ENCODE assay signal across 10 mouse cellular contexts in the genomic region with DNA sequence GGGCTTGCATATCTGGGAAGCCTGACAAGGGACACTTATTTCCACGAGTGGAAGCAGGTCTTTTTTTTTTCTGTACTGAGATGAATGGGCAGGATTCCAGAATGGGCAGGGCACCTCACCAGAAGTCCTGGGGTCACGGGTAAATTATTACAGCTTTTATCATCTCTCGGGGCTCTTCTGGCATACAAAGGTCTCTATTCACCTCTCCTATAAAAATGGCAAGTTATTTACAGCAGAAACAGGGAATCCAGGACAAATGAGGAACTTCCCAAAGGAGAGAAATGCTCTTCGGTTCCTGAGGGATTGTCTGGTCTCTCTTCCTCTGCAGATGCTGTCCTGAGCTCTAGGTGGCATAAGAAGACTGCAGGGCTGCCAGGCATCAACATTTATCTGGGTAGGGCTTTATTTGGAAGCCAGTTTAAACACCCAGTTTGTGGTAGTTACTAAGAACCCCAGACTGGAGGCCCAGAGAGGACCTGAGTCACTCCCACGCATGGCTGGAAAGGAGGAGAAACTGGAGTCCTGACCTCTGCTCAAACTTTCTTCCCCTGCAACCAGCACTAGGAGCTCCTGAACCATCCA. TPM values are rescaled to one million over a fixed set of nuclear protein-coding genes. Genes with fewer than 3 reads are reported as not detected.
A peak's percentile ranks its signal among the peaks of the same experiment; 100 is the strongest.
DNase-seq lines count a peak whose midpoint lies in the region; ATAC-seq and TF ChIP-seq lines count a peak whose summit lies in the region.
"Had no signal": no experiment of that assay in that cellular context is flagged by ENCODE, and none has a peak within 500 bp of the region (broad histone marks: within the 10 kb centered on the region; RNA-seq: fewer than 3 reads in every experiment).

No protein-coding gene starts in this region.

- H3K27me3 ChIP-seq in hindbrain, postnatal 0 days (ENCODE audit: insufficient read depth, low read length) = no peaks in the 10 kb centered on the region
- no peaks in the 10 kb centered on the region for H3K27me3 ChIP-seq in hindbrain, embryonic 11.5 days (ENCODE audit: control insufficient read depth, insufficient read depth, low read length)
- H3K27me3 ChIP-seq in neural tube, embryonic 15.5 days (replicated peaks) = no peaks in the 10 kb centered on the region

- H3K4me1 ChIP-seq in hindbrain, postnatal 0 days (ENCODE audit: insufficient read depth, low read length) = no peaks in the 10 kb centered on the region
- no peaks in the 10 kb centered on the region for H3K4me1 ChIP-seq in hindbrain, embryonic 11.5 days (replicated peaks; ENCODE audit: control insufficient read depth, insufficient read depth, low read length)
- no peaks in the 10 kb centered on the region for H3K4me1 ChIP-seq in neural tube, embryonic 15.5 days

- ATAC-seq in hindbrain, postnatal 0 days = no peak
- ATAC-seq in hindbrain, embryonic 11.5 days (ENCODE audit: low FRiP score) = no peak
- ATAC-seq in common myeloid progenitor, adult 5-6 weeks (replicated peaks; ENCODE audit: low read depth, poor library complexity, severe bottlenecking) = peak; percentile 64
- ATAC-seq in neural tube, embryonic 15.5 days (ENCODE audit: low FRiP score) = no peak
- no peak for ATAC-seq in megakaryocyte-erythroid progenitor cell, adult 5-6 weeks (replicated peaks; ENCODE audit: low FRiP score, low TSS enrichment, poor library complexity, severe bottlenecking)

- no peak for DNase-seq in hindbrain, postnatal 0 days (ENCODE audit: low spot score)
- no peak for DNase-seq in hindbrain, embryonic 11.5 days (ENCODE audit: low spot score)
- peak; percentile 16 for DNase-seq in A20 (ENCODE audit: low read depth, low spot score)
- peak; percentile 64 to 70 for DNase-seq in kidney, postnatal 36 days
- no peak for DNase-seq in heart, adult 11 months

- peak; percentile 38 for TF ChIP-seq CTCF in hindbrain, postnatal 0 days (IDR thresholded peaks at IDR 0.05; ENCODE audit: low read depth)

- no peaks in the 10 kb centered on the region for H3K9me3 ChIP-seq in hindbrain, postnatal 0 days (ENCODE audit: low read length)
- no peaks in the 10 kb centered on the region for H3K9me3 ChIP-seq in hindbrain, embryonic 11.5 days (ENCODE audit: control insufficient read depth, low read length)
- H3K9me3 ChIP-seq in neural tube, embryonic 15.5 days (replicated peaks) = no peaks in the 10 kb centered on the region
- H3K9me3 ChIP-seq: embryonic facial prominence, embryonic 10.5 days had no signal

- H3K4me2 ChIP-seq in hindbrain, postnatal 0 days (ENCODE audit: low read depth, low read length) = no peak overlapping the region
- no peak overlapping the region for H3K4me2 ChIP-seq in hindbrain, embryonic 11.5 days (replicated peaks; ENCODE audit: low read depth, low read length)
- no peak overlapping the region for H3K4me2 ChIP-seq in neural tube, embryonic 15.5 days

- no peak overlapping the region for H3K9ac ChIP-seq in hindbrain, postnatal 0 days (replicated peaks; ENCODE audit: low read length)
- H3K9ac ChIP-seq in hindbrain, embryonic 11.5 days (ENCODE audit: low read depth, low read length) = no peak overlapping the region
- no peak overlapping the region for H3K9ac ChIP-seq in neural tube, embryonic 15.5 days (replicated peaks)

- WGBS in hindbrain, postnatal 0 days = 48% methylated on average over 5 of the region's 5 CpGs
- WGBS in hindbrain, embryonic 11.5 days = 61% methylated on average over 5 of the region's 5 CpGs
- 47% methylated on average over 5 of the region's 5 CpGs for WGBS in neural tube, embryonic 15.5 days

- no peaks in the 10 kb centered on the region for H3K36me3 ChIP-seq in hindbrain, postnatal 0 days (ENCODE audit: insufficient read depth, low read length)
- H3K36me3 ChIP-seq in hindbrain, embryonic 11.5 days (ENCODE audit: control insufficient read depth, insufficient read depth, low read length) = no peaks in the 10 kb centered on the region
- no peaks in the 10 kb centered on the region for H3K36me3 ChIP-seq in neural tube, embryonic 15.5 days
- H3K36me3 ChIP-seq: embryonic facial prominence, embryonic 10.5 days had no signal

- no peak overlapping the region for H3K4me3 ChIP-seq in hindbrain, postnatal 0 days (ENCODE audit: low read length)
- H3K4me3 ChIP-seq in hindbrain, embryonic 11.5 days (ENCODE audit: low read depth, low read length) = no peak overlapping the region
- H3K4me3 ChIP-seq in neural tube, embryonic 15.5 days (replicated peaks) = no peak overlapping the region
- H3K4me3 ChIP-seq: embryonic facial prominence, embryonic 10.5 days had no signal

- no peak overlapping the region for H3K27ac ChIP-seq in hindbrain, postnatal 0 days
- H3K27ac ChIP-seq in hindbrain, embryonic 11.5 days (ENCODE audit: low read depth, low read length) = no peak overlapping the region
- H3K27ac ChIP-seq in neural tube, embryonic 15.5 days (replicated peaks) = no peak overlapping the region
- H3K27ac ChIP-seq: embryonic facial prominence, embryonic 10.5 days had no signal

RNA-seq across cellular contexts. Expression of gene Nr1i2, which starts 0.8 kb away (rescaled TPM):
- total RNA-seq in hindbrain, postnatal 0 days (2014; rRNA removed) = not detected in 2 replicates
- polyA plus RNA-seq in hindbrain, postnatal 0 days (2015; fragmentation: Nextera tagmentation; extraction: Ambion mirVana) = 0.05 TPM in 1 of 2 replicates, not detected in the other
- polyA plus RNA-seq in hindbrain, embryonic 11.5 days (2014; fragmentation: Nextera tagmentation; extraction: Ambion mirVana) = 0.06 TPM in 1 of 2 replicates, not detected in the other
- total RNA-seq in common myeloid progenitor, adult 5-6 weeks (2017) = not detected in 2 replicates
- polyA plus RNA-seq in neural tube, embryonic 15.5 days (2015; fragmentation: Nextera tagmentation; extraction: Ambion mirVana) = 0.63 TPM in 1 of 2 replicates, not detected in the other
- total RNA-seq in megakaryocyte-erythroid progenitor cell, adult 5-6 weeks (2014; fragmentation: Nextera tagmentation) = not detected in 2 replicates
- not detected in 2 replicates for total RNA-seq in megakaryocyte-erythroid progenitor cell, adult 5-6 weeks (2017)
- polyA plus RNA-seq: embryonic facial prominence, embryonic 10.5 days had no signal

RNA-seq across cellular contexts. Expression of gene Maats1, which starts 46.5 kb away (rescaled TPM):
- 1.4 TPM in 2 replicates for total RNA-seq in hindbrain, postnatal 0 days (2014; rRNA removed)
- 0.86 and 1.4 TPM in 2 replicates for polyA plus RNA-seq in hindbrain, postnatal 0 days (2015; fragmentation: Nextera tagmentation; extraction: Ambion mirVana)
- polyA plus RNA-seq in hindbrain, embryonic 11.5 days (2014; fragmentation: Nextera tagmentation; extraction: Ambion mirVana) = 1.3 and 1.5 TPM in 2 replicates
- total RNA-seq in common myeloid progenitor, adult 5-6 weeks (2017) = not detected in 2 replicates
- 0.40 and 0.88 TPM in 2 replicates for polyA plus RNA-seq in neural tube, embryonic 15.5 days (2015; fragmentation: Nextera tagmentation; extraction: Ambion mirVana)
- not detected in 2 replicates for total RNA-seq in megakaryocyte-erythroid progenitor cell, adult 5-6 weeks (2014; fragmentation: Nextera tagmentation)
- total RNA-seq in megakaryocyte-erythroid progenitor cell, adult 5-6 weeks (2017) = 0.04 and 0.66 TPM in 2 replicates

RNA-seq across cellular contexts. Expression of gene Cox17, which starts 51.4 kb away (rescaled TPM):
- 12.2 and 24.5 TPM in 2 replicates for total RNA-seq in hindbrain, postnatal 0 days (2014; rRNA removed)
- polyA plus RNA-seq in hindbrain, postnatal 0 days (2015; fragmentation: Nextera tagmentation; extraction: Ambion mirVana) = 78.5 and 90.1 TPM in 2 replicates
- 121 and 122 TPM in 2 replicates for polyA plus RNA-seq in hindbrain, embryonic 11.5 days (2014; fragmentation: Nextera tagmentation; extraction: Ambion mirVana)
- 270 and 347 TPM in 2 replicates for total RNA-seq in common myeloid progenitor, adult 5-6 weeks (2017)
- 95.8 and 101 TPM in 2 replicates for polyA plus RNA-seq in neural tube, embryonic 15.5 days (2015; fragmentation: Nextera tagmentation; extraction: Ambion mirVana)
- total RNA-seq in megakaryocyte-erythroid progenitor cell, adult 5-6 weeks (2014; fragmentation: Nextera tagmentation) = 228 and 369 TPM in 2 replicates
- 465 and 506 TPM in 2 replicates for total RNA-seq in megakaryocyte-erythroid progenitor cell, adult 5-6 weeks (2017)

RNA-seq across cellular contexts. Expression of gene Gm21987, which starts 51.4 kb away (rescaled TPM):
- not detected in 2 replicates for total RNA-seq in hindbrain, postnatal 0 days (2014; rRNA removed)
- not detected in 2 replicates for polyA plus RNA-seq in hindbrain, postnatal 0 days (2015; fragmentation: Nextera tagmentation; extraction: Ambion mirVana)
- polyA plus RNA-seq in hindbrain, embryonic 11.5 days (2014; fragmentation: Nextera tagmentation; extraction: Ambion mirVana) = not detected in 2 replicates
- total RNA-seq in common myeloid progenitor, adult 5-6 weeks (2017) = not detected in 2 replicates
- polyA plus RNA-seq in neural tube, embryonic 15.5 days (2015; fragmentation: Nextera tagmentation; extraction: Ambion mirVana) = 0.72 TPM in 1 of 2 replicates, not detected in the other
- not detected in 2 replicates for total RNA-seq in megakaryocyte-erythroid progenitor cell, adult 5-6 weeks (2014; fragmentation: Nextera tagmentation)
- total RNA-seq in megakaryocyte-erythroid progenitor cell, adult 5-6 weeks (2017) = not detected in 2 replicates
- total RNA-seq: gastrocnemius, postnatal 4 days had no signal
- polyA plus RNA-seq: embryonic facial prominence, embryonic 10.5 days had no signal

Comparison
In these comparisons a context has a peak if more than half of its experiments do, and no peak if none do; other contexts are left out.
1. DNase-seq: peak in A20 (single experiment) and kidney, postnatal 36 days (2 of 2); none in hindbrain, postnatal 0 days (single experiment), hindbrain, embryonic 11.5 days (single experiment) and heart, adult 11 months (single experiment).